Mouse (Mus musculus): Measurements from ENCODE around the gene Adam20. TPM values are rescaled to one million over a fixed set of nuclear protein-coding genes. Genes with fewer than 3 reads are reported as not detected.

The Adam20 gene
- not detected for total RNA-seq (2023)

DNA sequence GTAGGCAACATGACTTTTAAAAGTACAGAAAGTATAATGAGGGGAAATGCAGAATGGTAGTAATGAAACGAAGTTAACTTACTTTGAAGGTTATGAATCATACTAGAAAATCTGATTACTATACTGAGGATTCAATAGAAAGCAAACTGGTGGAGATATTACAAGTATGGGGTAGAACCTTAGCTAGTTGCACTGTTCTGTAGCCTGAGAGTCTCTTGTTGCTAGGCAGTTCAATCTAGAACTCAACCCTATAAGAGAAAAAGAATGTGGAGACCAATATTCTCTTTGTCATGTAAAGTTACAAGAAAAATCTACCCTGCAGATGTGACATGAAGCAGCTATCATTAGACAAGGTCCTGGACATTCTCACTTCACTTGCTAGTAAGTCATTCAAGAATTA is at the start of gene Adam20:
Adam20 (plus strand) TSS at position 301 of the 400 bp plus-strand sequence.

GRCm38 (mm10) chr8:40751908-40752307 is 41.2 kb upstream of the Adam20 start, which contains the start of gene Adam25:
TSS of gene Adam25 (plus strand) at chr8:40752208.

Other genes with a start within 250 kb of the Adam20 start
- not detected for gene Adam24, start 118.2 kb upstream of the Adam20 start, total RNA-seq (2023)
- not detected for gene Adam25, start 41.1 kb upstream of the Adam20 start, total RNA-seq (2023)
- not detected for gene Adam39, start 29.7 kb downstream of the Adam20 start, total RNA-seq (2023)

All from T-cell, adult 66 days (primary cell).